23 mouse cellular contexts compared by ENCODE assay signal in the genomic region with DNA sequence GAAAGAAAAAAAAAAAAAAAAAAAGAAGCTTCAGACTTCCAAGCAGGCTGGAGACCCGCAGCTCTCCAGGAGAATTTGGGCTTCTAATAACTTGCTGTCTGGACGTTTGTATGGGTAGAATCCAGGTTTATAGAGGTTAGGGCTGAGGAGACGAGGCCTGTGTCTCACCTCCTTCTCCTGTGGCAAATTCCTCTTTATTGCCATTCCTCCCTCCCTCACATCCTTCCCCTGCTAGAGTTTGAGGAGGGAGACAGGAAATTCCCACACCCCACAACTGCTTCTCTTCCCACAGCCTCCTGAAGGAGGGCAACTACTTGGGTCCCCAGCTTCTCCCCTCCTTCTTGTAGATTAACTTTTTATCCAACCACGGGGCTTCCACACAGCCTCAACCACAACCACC. TPM values are rescaled to one million over a fixed set of nuclear protein-coding genes. Genes with fewer than 3 reads are reported as not detected.
"Had no signal": no experiment of that assay in that cellular context is flagged by ENCODE, and none has a peak within 500 bp of the region (broad histone marks: within the 10 kb centered on the region; RNA-seq: fewer than 3 reads in every experiment).

No protein-coding gene starts in this region.

- H3K36me3 ChIP-seq: neural tube, embryonic 13.5 days; neural tube, embryonic 15.5 days; stomach, embryonic 15.5 days had no signal

- H3K4me1 ChIP-seq: neural tube, embryonic 13.5 days; neural tube, embryonic 15.5 days; stomach, embryonic 15.5 days had no signal

- H3K4me2 ChIP-seq: neural tube, embryonic 13.5 days; neural tube, embryonic 15.5 days; stomach, embryonic 15.5 days had no signal

- H3K9me3 ChIP-seq: neural tube, embryonic 13.5 days; neural tube, embryonic 15.5 days; stomach, embryonic 15.5 days had no signal

- H3K4me3 ChIP-seq: neural tube, embryonic 13.5 days; neural tube, embryonic 15.5 days; stomach, embryonic 15.5 days had no signal

- H3K27ac ChIP-seq: neural tube, embryonic 13.5 days; neural tube, embryonic 15.5 days; stomach, embryonic 15.5 days; stomach, postnatal 0 days had no signal

- DNase-seq: retina, postnatal 1 day; right cerebral cortex, adult 18-20 months; right cerebral cortex, postnatal 14 days; right cerebral cortex, postnatal 25 days; right cerebral cortex, postnatal 4 days; spleen, adult 18-20 months; thymus, adult 18-20 months; thymus, adult 2 months; thymus, postnatal 14 days; thymus, postnatal 25 days; thymus, postnatal 36 days; thymus, postnatal 4 days had no signal

- H3K9ac ChIP-seq: neural tube, embryonic 13.5 days; neural tube, embryonic 15.5 days; stomach, embryonic 15.5 days had no signal

RNA-seq across cellular contexts. Expression of a gene that starts 20.2 kb away (rescaled TPM):
- total RNA-seq: neutrophil, adult 5-6 weeks had no signal
- polyA plus RNA-seq: small intestine, adult 2 months; spleen, adult 2 months; stomach, embryonic 14.5 days; stomach, embryonic 15.5 days; stomach, embryonic 16.5 days; stomach, postnatal 0 days; testis, adult 2 months; thymus, adult 2 months; thymus, postnatal 0 days had no signal
